Mouse (Mus musculus) G1E (cell line): ENCODE measurements around the gene Dusp10.

ENCODE experiments used
- CTCF ChIP-seq: IDR thresholded peaks from 2 replicates; pipeline ENCODE4 v1.5.1; 2012; ENCODE audit warnings: low read depth, low read length, inconsistent platforms, mixed read lengths
- GATA1 ChIP-seq: IDR thresholded peaks from 2 replicates; pipeline ENCODE4 v1.6.1; 2012; ENCODE audit warnings: borderline replicate concordance, low read length, inconsistent platforms, mixed read lengths
- GATA2 ChIP-seq: IDR thresholded peaks from 2 replicates; pipeline ENCODE4 v1.6.1; 2012; ENCODE audit warnings: low read depth, low read length, inconsistent platforms, borderline replicate concordance
- POLR2AphosphoS5 ChIP-seq: IDR thresholded peaks from 2 replicates; pipeline ENCODE4 v1.6.1; 2012; ENCODE audit warnings: low read depth, low read length, inconsistent platforms; ENCODE audit not compliant: insufficient replicate concordance

DNA sequence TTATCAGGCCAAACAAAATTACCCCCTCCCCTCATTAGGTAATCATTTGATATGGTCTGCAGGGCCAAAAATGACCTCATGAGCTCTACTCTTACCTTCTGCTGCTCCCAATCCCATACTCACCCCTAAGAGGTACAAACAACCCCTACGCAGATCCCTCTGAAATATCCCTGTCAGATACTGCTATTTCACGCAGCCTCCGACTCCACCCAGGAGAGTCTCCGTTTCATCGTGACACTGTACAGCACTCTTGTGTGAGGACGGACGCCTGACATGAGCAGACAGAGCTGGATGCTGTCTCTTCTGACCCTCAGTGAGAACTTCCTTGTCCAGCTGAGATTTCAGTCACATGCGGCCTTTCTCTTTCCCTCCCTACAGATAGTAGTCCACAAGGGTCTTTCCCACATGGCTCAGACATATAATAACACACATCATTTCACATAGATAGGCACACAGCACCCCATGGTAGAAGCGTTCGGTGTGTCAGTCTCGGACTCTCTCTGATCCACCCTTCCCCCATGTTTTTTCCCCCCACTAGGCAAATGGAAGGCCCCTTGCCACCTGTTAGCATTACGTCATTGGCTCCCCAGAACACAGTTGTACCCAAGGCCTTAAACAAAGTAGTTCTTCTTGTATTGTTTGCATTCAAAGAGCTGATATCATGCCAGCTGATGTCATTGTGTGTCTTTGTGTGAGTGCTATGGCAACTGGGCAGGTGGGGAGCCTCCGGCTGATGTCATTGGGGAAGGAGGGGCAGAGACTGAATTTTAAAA lies 52.7 kb downstream of the Dusp10 start:
- TF ChIP-seq CTCF = no peak
- TF ChIP-seq POLR2AphosphoS5 = no peak
- no peak for TF ChIP-seq GATA1
- TF ChIP-seq GATA2 = no peak
